Mouse (Mus musculus) neutrophil, adult 59 days (primary cell): ENCODE data around the gene Ppp1r7. TPM values are rescaled to one million over a fixed set of nuclear protein-coding genes. Genes with fewer than 3 reads are reported as not detected.

Source experiments
- total RNA-seq, 2 experiments: library from RNA; stranded (reverse); gene quantifications; 1 replicate in 1 of 2; 2 replicates in 1 of 2; pipeline ENCODE4 v1.2.4; 2023

Ppp1r7 gene
- total RNA-seq = 10 to 100 TPM; 14.0 to 15.6 TPM

DNA sequence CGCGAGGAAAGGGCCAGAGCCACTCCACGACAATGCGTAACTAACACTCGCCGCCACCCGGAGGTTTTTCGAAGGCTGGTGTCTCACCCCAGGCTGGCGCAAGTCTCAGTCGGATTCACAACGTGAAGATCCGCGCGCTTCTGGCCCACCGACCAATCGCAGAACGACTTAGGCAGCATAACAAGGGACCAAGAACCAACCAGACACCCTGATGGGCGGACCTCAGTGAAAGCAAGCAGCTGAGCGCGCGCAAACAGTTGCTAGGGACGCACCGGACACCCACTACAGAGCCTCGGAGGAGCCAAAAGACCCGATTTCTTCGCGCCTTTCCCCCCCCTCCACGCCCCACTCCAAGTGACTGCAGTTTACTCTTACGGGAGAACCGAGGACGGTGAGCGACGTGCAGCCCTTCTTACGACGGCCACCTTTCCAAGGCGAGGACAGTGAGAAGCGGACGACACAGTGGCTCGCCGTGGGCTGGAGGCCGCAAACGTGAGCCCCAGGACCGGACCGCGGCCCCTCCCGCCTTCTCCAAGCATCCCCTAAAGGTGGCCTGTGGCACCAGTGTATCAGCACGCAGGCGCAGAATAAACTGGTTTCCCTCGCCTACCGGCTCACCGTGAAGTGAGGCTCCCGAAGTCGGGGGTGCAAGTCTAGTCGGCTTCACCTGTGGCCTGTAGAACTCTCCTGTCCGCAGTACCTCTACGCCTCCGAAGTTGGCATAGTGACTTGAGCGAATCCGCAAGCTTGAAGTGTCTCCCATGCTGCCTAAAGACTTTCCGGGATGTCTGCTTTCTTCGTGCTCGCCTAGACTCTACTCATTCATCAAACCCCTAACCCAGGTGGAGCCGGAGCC lies at the start of gene Ppp1r7, which contains the start of gene Pask:
Gene Ppp1r7 (plus strand): TSS at position 207 of the 856 bp plus-strand sequence.
Gene Pask (minus strand): TSS at position 835 of the 856 bp plus-strand sequence.

GRCm38 (mm10) chr1:93305581-93306337 lies 36.9 kb upstream of the Ppp1r7 start, which contains the start of gene Mterf4:
TSS of gene Mterf4 (minus strand) at chr1:93305915.

GRCm38 (mm10) chr1:93373665-93374064 lies 31.0 kb downstream of the Ppp1r7 start, which contains the start of gene Ano7:
TSS of gene Ano7 (plus strand) at chr1:93373930.

Other genes with a start within 250 kb of the Ppp1r7 start
- under 1 TPM; 0.18 to 0.64 TPM for gene Kif1a, start 240.9 kb upstream of the Ppp1r7 start, total RNA-seq
- not detected for gene Agxt, start 207.6 kb upstream of the Ppp1r7 start, total RNA-seq
- not detected for gene 2310007B03Rik, start 181.9 kb upstream of the Ppp1r7 start, total RNA-seq
- gene Crocc2, start 174.1 kb upstream of the Ppp1r7 start, total RNA-seq = not detected
- gene Sned1, start 107.0 kb upstream of the Ppp1r7 start, total RNA-seq = 1 to 10 TPM; 6.9 to 8.3 TPM
- gene Mterf4, start 36.9 kb upstream of the Ppp1r7 start, total RNA-seq = 10 to 100 TPM; 10.7 to 14.1 TPM
- gene Pask, start 628 bp downstream of the Ppp1r7 start, total RNA-seq = 1 to 10 TPM; 7.5 to 9.2 TPM
- gene Ano7, start 31.1 kb downstream of the Ppp1r7 start, total RNA-seq = not detected
- 100 to 1,000 TPM; 138 to 149 TPM for gene Hdlbp, start 136.0 kb downstream of the Ppp1r7 start, total RNA-seq
- 1 to 10 TPM; 1.7 to 3.1 TPM for gene Farp2, start 169.2 kb downstream of the Ppp1r7 start, total RNA-seq